Mouse (Mus musculus): ENCODE data around the gene Casq2.
A peak's percentile ranks its signal among the peaks of the same experiment; 100 is the strongest.

- TF ChIP-seq CTCF (IDR thresholded peaks at IDR 0.05; ENCODE audit: control insufficient read depth, insufficient read depth, insufficient read length): no peak
- TF ChIP-seq FOSL1 (IDR thresholded peaks at IDR 0.05; ENCODE audit: insufficient read depth, low read length, poor library complexity, severe bottlenecking): no peak
- peak; percentile 60 for TF ChIP-seq MAX (IDR thresholded peaks at IDR 0.05)
- TF ChIP-seq MYOD1 (IDR thresholded peaks at IDR 0.05; ENCODE audit: control insufficient read depth, insufficient read length, low read depth): no peak
- TF ChIP-seq USF1 (IDR thresholded peaks at IDR 0.05; ENCODE audit: low read depth): no peak
- TF ChIP-seq CEBPB (IDR thresholded peaks at IDR 0.05; ENCODE audit: low read depth): no peak
- no peak for TF ChIP-seq MYOG (IDR thresholded peaks at IDR 0.05; ENCODE audit: control insufficient read depth, extremely low read depth, insufficient read length)
Measured at GRCm38 (mm10) chr3:102141893-102142292, 55.7 kb downstream of the Casq2 start.

All from C2C12 (cell line).